Mouse (Mus musculus) midbrain, embryonic 16.5 days (tissue): ENCODE measurements at regions not wholly inside any gene's neighbourhood (a gene's known extent, or its start where the extent isn't known, plus 50 kb on each side); places are given as distances from the start of the nearest gene placed in this dataset.

Source experiments
- ATAC-seq: fragments of 200-750 bp; cut with Nextera tagmentation; 2 replicates; pipeline ENCODE4 v1.8.0; 2017; ENCODE audit warnings: moderate TSS enrichment
- H3K27ac ChIP-seq: fragments of 300-500 bp; sonication (generic); 2 replicates; pipeline ENCODE4 v1.5.1; 2014; ENCODE audit warnings: mild to moderate bottlenecking, low read length, mixed read lengths
- H3K27me3 ChIP-seq: fragments of 300-500 bp; sonication (generic); 2 replicates; pipeline ENCODE4 v1.6.1; 2014; ENCODE audit warnings: low read depth, low read length, mixed read lengths; ENCODE audit not compliant: control insufficient read depth, insufficient read depth
- H3K36me3 ChIP-seq: fragments of 300-500 bp; sonication (generic); 2 replicates; pipeline ENCODE4 v1.6.1; 2014; ENCODE audit warnings: mild to moderate bottlenecking, low read length, moderate library complexity, mixed read lengths; ENCODE audit not compliant: control insufficient read depth, insufficient read depth
- H3K4me1 ChIP-seq: fragments of 300-500 bp; sonication (generic); 2 replicates; pipeline ENCODE4 v1.6.1; 2014; ENCODE audit warnings: mild to moderate bottlenecking, low read length, mixed read lengths; ENCODE audit not compliant: control insufficient read depth, insufficient read depth
- H3K4me2 ChIP-seq: fragments of 300-500 bp; sonication (generic); 2 replicates; pipeline ENCODE4 v1.6.1; 2014; ENCODE audit warnings: mild to moderate bottlenecking, low read length, mixed read lengths
- H3K4me3 ChIP-seq: fragments of 300-500 bp; sonication (generic); 2 replicates; pipeline ENCODE4 v1.5.1; 2014; ENCODE audit warnings: low read depth, mild to moderate bottlenecking, low read length, moderate library complexity, mixed read lengths
- H3K9ac ChIP-seq: fragments of 300-500 bp; sonication (generic); 2 replicates; pipeline ENCODE4 v1.6.1; 2014; ENCODE audit warnings: low read depth, low read length, mixed read lengths
- H3K9me3 ChIP-seq: fragments of 300-500 bp; sonication (generic); replicated peaks from 2 replicates; pipeline ENCODE4 v1.6.1; 2014; ENCODE audit warnings: mild to moderate bottlenecking, low read length, mixed read lengths; ENCODE audit not compliant: control insufficient read depth, poor library complexity, severe bottlenecking
- WGBS: fragments of 180-500 bp; shearing (Covaris S2); extraction: QIAGEN DNeasy Blood & Tissue Kit; methylation state at CpG from one replicate; pipeline ENCODE4 v1.1.7; 2014; 5-methylcytosine and 5-hydroxymethylcytosine counted together

GRCm38 (mm10) chr12:9901948-9902347 lies 332.0 kb downstream of the Osr1 start:
- H3K27me3 ChIP-seq: no peaks in the 10 kb centered on the region
- no peaks in the 10 kb centered on the region for H3K9me3 ChIP-seq
- no peak overlapping the region for H3K27ac ChIP-seq
- no peak overlapping the region for H3K9ac ChIP-seq
- H3K4me2 ChIP-seq: no peak overlapping the region
- H3K4me3 ChIP-seq: no peak overlapping the region
- no peaks in the 10 kb centered on the region for H3K36me3 ChIP-seq
- WGBS: 87% methylated on average over 2 of the region's 2 CpGs
- ATAC-seq: no peak
- H3K4me1 ChIP-seq: no peaks in the 10 kb centered on the region

DNA sequence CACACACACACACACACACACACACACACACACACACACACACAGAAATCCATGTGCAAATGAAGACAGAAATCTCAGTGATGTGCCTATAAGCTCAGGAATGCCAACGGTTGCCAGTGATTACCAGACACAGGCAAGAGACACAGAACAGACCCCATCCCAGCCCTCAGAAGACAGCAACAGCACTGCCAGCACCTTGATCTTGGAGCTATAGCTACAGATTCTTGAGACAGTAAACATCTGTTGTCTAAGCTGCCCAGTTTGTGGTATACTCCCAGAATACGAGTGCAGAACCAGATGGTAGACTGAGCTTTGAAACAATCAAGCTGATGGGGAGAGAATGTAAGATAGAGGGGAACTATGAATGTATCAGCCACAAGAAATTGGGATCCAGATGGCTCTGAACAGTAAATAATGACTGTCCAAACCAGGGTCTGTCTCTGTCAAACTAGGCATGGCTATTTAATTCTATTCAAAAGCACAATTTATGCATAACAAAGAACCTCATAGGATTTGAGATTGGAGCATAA lies 333.9 kb downstream of the Osr1 start:
- Histone ChIP-seq H3K4me1 (no peaks in the 10 kb centered on the region), H3K36me3 (no peaks in the 10 kb centered on the region), H3K4me3 (no peak overlapping the region), H3K9me3 (no peaks in the 10 kb centered on the region), H3K27me3 (no peaks in the 10 kb centered on the region), H3K27ac (no peak overlapping the region), H3K4me2 (no peak overlapping the region), H3K9ac (no peak overlapping the region)
- no peak for ATAC-seq
- 65% methylated on average over 2 of the region's 2 CpGs for whole genome bisulfite sequencing

DNA sequence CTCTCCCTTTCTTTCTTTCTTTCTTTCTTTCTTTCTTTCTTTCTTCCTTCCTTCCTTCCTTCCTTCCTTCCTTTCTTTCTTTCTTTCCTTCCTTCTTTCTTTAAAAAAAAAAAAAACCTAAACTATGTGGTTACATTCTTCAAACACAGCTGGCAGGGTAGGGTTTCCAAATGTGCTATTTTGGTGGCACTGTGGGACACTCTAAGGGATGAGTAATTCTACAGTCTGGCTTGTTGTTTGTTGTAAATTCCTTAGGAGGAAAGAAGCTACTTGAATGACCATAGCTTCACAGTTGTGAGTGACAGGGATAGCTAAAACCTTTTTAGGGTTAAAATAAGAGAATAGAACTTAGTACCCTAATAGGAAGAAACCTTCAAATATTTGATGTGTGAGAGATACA lies 342.4 kb downstream of the Osr1 start:
- Histone ChIP-seq H3K9ac (no peak overlapping the region), H3K4me3 (no peak overlapping the region), H3K4me2 (no peak overlapping the region), H3K27ac (no peak overlapping the region), H3K36me3 (no peaks in the 10 kb centered on the region), H3K9me3 (no peaks in the 10 kb centered on the region), H3K27me3 (no peaks in the 10 kb centered on the region), H3K4me1 (no peaks in the 10 kb centered on the region)
- ATAC-seq: no peak

- ATAC-seq: no peak
- Histone ChIP-seq H3K36me3 (no peaks in the 10 kb centered on the region), H3K9ac (no peak overlapping the region), H3K9me3 (no peaks in the 10 kb centered on the region), H3K27me3 (no peaks in the 10 kb centered on the region), H3K4me2 (no peak overlapping the region), H3K4me3 (no peak overlapping the region), H3K27ac (no peak overlapping the region), H3K4me1 (no peaks in the 10 kb centered on the region)
- 78% methylated on average over 7 of the region's 7 CpGs for WGBS
Observed at GRCm38 (mm10) chr12:9915726-9916140, 345.8 kb downstream of the Osr1 start.

DNA sequence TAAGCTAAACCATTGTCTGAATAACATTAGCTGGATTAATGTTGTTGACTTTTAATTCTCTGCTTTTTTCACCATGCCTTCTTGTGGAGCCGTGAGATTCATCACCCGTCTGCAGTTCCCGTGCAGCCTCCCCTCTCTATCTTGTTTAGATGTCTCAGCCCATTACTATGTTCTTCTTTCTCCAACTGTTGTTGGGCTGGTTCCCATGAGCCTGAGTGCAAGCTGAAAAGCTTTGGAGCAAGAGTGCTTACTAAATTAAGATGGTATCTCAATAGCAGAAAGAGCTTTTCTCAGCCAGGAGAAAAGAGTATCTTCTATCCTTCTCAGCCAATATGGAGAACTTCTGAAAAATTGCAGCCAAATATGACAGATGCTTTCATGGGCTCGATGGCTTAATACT lies 348.1 kb downstream of the Osr1 start:
- 76% methylated on average over 4 of the region's 4 CpGs for WGBS
- no peak overlapping the region for H3K4me2 ChIP-seq
- H3K27ac ChIP-seq: no peak overlapping the region
- no peak overlapping the region for H3K9ac ChIP-seq
- ATAC-seq: no peak
- H3K4me1 ChIP-seq: no peaks in the 10 kb centered on the region
- no peaks in the 10 kb centered on the region for H3K9me3 ChIP-seq
- no peak overlapping the region for H3K4me3 ChIP-seq
- no peaks in the 10 kb centered on the region for H3K27me3 ChIP-seq
- no peaks in the 10 kb centered on the region for H3K36me3 ChIP-seq

DNA sequence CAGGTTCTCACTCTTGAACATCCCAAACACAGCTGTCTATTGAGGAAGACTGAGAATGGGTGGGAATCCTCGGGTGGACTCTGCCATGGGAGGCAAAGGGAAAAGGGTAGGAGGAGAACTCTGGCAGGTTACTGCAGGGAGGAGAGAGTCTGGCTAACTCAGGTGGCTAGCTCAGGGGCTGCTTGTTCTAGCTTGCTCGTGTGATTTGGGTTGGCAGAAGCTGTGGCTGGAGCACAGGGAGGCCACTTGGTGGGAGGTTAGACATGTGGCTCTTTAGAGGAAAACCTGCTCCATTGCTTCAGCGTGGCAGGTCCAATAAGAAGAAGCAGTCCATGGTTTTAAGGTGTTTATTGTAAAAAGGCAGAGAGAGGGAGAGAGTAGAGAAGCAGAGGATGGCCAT lies 349.1 kb downstream of the Osr1 start:
- no peaks in the 10 kb centered on the region for H3K27me3 ChIP-seq
- no peaks in the 10 kb centered on the region for H3K36me3 ChIP-seq
- H3K9me3 ChIP-seq: no peaks in the 10 kb centered on the region
- H3K9ac ChIP-seq: no peak overlapping the region
- H3K27ac ChIP-seq: no peak overlapping the region
- no peak for ATAC-seq
- H3K4me3 ChIP-seq: no peak overlapping the region
- WGBS: 66% methylated on average over 3 of the region's 3 CpGs
- no peaks in the 10 kb centered on the region for H3K4me1 ChIP-seq
- no peak overlapping the region for H3K4me2 ChIP-seq

DNA sequence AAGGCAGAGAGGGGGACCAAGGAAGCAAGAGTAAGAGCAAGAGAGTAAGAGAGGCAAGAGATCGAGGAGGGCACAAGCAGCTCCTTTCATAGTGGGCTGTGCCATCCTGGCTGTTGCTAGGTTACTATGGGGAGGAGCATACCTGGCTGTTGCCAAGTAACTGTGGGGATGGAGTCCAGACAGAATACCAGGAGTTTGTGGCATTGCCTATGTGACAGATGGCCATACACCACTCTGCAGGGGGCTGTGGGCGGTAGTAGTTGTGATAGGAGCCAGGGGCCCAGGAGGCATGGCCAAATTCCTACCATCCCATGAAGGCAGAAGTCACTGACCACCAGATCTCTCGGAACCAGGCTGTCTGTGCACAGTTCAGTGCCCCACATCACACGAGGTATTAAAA lies 349.5 kb downstream of the Osr1 start:
- no peaks in the 10 kb centered on the region for H3K9me3 ChIP-seq
- H3K27me3 ChIP-seq: no peaks in the 10 kb centered on the region
- no peak overlapping the region for H3K4me2 ChIP-seq
- no peak overlapping the region for H3K27ac ChIP-seq
- H3K9ac ChIP-seq: no peak overlapping the region
- H3K4me1 ChIP-seq: no peaks in the 10 kb centered on the region
- no peak overlapping the region for H3K4me3 ChIP-seq
- no peaks in the 10 kb centered on the region for H3K36me3 ChIP-seq
- WGBS: 69% methylated on average over 4 of the region's 4 CpGs
- peak; percentile 32; the same call in 1 of the 2 replicates for ATAC-seq

GRCm38 (mm10) chr12:9920401-9920800 lies 350.5 kb downstream of the Osr1 start:
- no peaks in the 10 kb centered on the region for H3K9me3 ChIP-seq
- no peaks in the 10 kb centered on the region for H3K36me3 ChIP-seq
- H3K4me2 ChIP-seq: no peak overlapping the region
- no peak overlapping the region for H3K4me3 ChIP-seq
- no peak for ATAC-seq
- no peak overlapping the region for H3K9ac ChIP-seq
- H3K27me3 ChIP-seq: no peaks in the 10 kb centered on the region
- WGBS: 83% methylated on average over 2 of the region's 2 CpGs
- no peak overlapping the region for H3K27ac ChIP-seq
- H3K4me1 ChIP-seq: no peaks in the 10 kb centered on the region

DNA sequence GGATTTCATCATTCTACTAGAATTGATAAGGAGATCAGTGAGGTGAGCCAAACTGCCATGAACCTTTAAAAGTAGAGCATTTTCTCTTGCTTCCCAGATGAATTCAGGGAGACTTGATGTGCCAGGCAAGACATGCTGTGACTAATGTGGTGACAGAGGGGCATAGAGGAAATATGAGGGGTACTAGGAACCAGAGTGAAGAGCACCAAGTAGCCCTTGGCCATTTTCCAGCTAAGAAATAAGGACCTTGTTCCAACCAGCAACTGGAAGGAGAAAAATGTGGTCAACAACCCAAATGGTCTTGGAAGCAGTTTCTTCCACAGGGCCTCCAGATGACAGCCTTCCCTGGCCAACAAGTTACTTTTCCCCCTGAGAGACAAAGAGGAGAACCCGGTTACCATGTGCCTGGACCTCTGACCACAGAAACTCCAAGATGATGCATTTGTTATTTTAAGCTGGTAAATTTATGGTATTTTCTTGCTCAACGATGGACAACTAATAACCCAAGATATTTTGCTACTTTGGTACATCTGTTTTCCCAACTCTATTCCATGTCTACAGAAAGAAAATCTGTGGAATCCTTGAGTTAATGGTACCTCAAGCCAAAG lies 351.8 kb downstream of the Osr1 start:
- Histone ChIP-seq H3K9ac (no peak overlapping the region), H3K4me3 (no peak overlapping the region), H3K4me1 (no peaks in the 10 kb centered on the region), H3K4me2 (no peak overlapping the region), H3K9me3 (no peaks in the 10 kb centered on the region), H3K27ac (no peak overlapping the region), H3K27me3 (no peaks in the 10 kb centered on the region), H3K36me3 (no peaks in the 10 kb centered on the region)
- no peak for ATAC-seq
- 90% methylated on average over 2 of the region's 2 CpGs for WGBS
